Mouse (Mus musculus): ENCODE results near the gene Gata1. TPM values are rescaled to one million over a fixed set of nuclear protein-coding genes. Genes with fewer than 3 reads are reported as not detected.

The Gata1 gene
- polyA plus RNA-seq, 1 experiment from 2014 or later = 4.9 TPM

DNA sequence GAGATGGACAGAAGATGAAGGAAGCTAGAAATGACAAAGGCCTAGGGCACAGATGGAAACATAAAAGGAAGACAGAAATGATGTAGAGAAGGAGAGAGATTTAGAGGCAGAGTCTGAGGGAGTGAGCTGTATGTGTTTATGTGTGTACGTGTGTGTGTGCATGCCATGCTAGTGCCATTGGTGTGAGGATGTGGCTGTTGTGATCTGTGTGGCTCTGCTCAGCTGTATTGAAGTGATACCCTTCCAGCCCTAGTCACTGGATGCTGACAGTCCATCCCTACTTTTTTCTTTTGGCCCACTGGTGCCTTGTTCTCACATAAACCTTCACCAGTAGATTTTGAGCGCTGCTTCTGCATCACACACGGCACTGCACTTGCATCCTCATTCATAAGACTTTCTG is 9.0 kb downstream of the Gata1 start:
- no peaks in the 10 kb centered on the region for H3K4me1 ChIP-seq (replicated peaks; ENCODE audit: control insufficient read depth, insufficient read depth, low read length)
- ATAC-seq (ENCODE audit: low FRiP score) (no peak), DNase-seq (ENCODE audit: low spot score) (no peak)
- 91% methylated on average over 3 of the region's 3 CpGs for WGBS
- H3K4me3 ChIP-seq (ENCODE audit: low read depth, low read length) = no peak overlapping the region
- H3K36me3 ChIP-seq (ENCODE audit: control insufficient read depth, insufficient read depth, low read length) = no peaks in the 10 kb centered on the region
- H3K4me2 ChIP-seq (replicated peaks; ENCODE audit: low read depth, low read length) = no peak overlapping the region
- no peaks in the 10 kb centered on the region for H3K27me3 ChIP-seq (ENCODE audit: control insufficient read depth, insufficient read depth, low read length)
- no peak overlapping the region for H3K27ac ChIP-seq (ENCODE audit: low read depth, low read length)
- H3K9me3 ChIP-seq (ENCODE audit: control insufficient read depth, low read length) = no peaks in the 10 kb centered on the region
- no peak overlapping the region for H3K9ac ChIP-seq (ENCODE audit: low read depth, low read length)

DNA sequence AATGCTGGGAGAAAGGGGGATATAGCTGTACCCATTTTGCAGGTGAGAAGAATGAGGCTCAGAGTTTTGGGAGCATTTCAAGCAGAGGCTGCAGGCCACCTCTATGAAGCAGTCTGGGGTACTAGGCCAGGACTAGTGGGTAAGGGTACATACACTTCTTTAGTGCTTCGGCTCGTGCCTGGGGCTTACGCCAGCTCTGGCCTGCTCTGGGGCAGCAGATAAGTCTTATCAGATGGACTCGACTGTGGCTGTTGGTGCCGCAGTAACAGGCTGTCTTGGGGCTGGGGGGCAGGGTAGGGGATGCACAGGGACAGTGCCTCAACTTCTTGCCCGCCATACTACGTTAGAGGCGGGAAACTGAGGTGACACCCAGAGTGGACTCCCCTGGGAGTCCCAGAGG is 9.6 kb downstream of the Gata1 start:
- no peak for ATAC-seq (ENCODE audit: low FRiP score)
- H3K4me1 ChIP-seq (replicated peaks; ENCODE audit: control insufficient read depth, insufficient read depth, low read length) = no peaks in the 10 kb centered on the region
- no peak overlapping the region for H3K4me3 ChIP-seq (ENCODE audit: low read depth, low read length)
- no peaks in the 10 kb centered on the region for H3K27me3 ChIP-seq (ENCODE audit: control insufficient read depth, insufficient read depth, low read length)
- no peaks in the 10 kb centered on the region for H3K36me3 ChIP-seq (ENCODE audit: control insufficient read depth, insufficient read depth, low read length)
- 80% methylated on average over 8 of the region's 8 CpGs for WGBS
- H3K9me3 ChIP-seq (ENCODE audit: control insufficient read depth, low read length) = no peaks in the 10 kb centered on the region
- no peak for DNase-seq (ENCODE audit: low spot score)
- no peak overlapping the region for H3K27ac ChIP-seq (ENCODE audit: low read depth, low read length)
- H3K4me2 ChIP-seq (replicated peaks; ENCODE audit: low read depth, low read length) = no peak overlapping the region
- no peak overlapping the region for H3K9ac ChIP-seq (ENCODE audit: low read depth, low read length)

DNA sequence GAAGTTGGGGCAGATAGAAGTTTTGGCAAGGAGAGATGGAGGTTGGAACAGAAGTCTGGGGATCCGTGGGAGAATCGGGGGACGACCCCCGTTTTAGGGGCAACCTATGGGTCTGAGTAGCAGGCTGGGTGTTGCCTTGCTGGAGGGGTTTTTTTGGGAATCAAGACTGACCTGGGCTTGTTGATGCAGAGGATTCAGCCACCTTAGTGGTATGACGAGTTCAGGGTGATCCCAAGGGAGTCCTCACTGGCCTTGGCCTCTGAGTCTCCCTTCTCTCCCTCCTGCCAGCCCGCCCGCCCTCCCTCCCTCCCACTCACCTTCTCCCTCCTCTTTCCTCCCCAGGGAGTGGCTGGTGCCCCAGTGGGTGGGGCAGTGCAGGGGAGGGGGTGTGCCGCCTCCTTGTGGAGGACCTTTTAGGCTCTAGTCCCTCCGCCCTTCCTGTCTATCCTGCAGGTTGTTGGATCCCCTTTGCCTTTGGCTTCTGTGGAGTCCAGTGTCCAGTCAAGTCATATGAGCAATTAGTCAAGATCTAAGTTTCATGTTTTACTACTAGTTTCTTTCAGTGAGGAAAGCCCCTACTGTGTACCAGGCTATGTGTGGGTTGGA is 10.2 kb downstream of the Gata1 start:
- WGBS = 71% methylated on average over 7 of the region's 9 CpGs
- Histone ChIP-seq H3K9me3 (ENCODE audit: control insufficient read depth, low read length) (no peaks in the 10 kb centered on the region), H3K9ac (ENCODE audit: low read depth, low read length) (no peak overlapping the region), H3K4me3 (ENCODE audit: low read depth, low read length) (no peak overlapping the region), H3K27me3 (ENCODE audit: control insufficient read depth, insufficient read depth, low read length) (no peaks in the 10 kb centered on the region), H3K4me2 (replicated peaks; ENCODE audit: low read depth, low read length) (no peak overlapping the region), H3K36me3 (ENCODE audit: control insufficient read depth, insufficient read depth, low read length) (no peaks in the 10 kb centered on the region), H3K4me1 (replicated peaks; ENCODE audit: control insufficient read depth, insufficient read depth, low read length) (no peaks in the 10 kb centered on the region), H3K27ac (ENCODE audit: low read depth, low read length) (no peak overlapping the region)
- ATAC-seq (ENCODE audit: low FRiP score) = no peak
- DNase-seq (ENCODE audit: low spot score) = no peak

DNA sequence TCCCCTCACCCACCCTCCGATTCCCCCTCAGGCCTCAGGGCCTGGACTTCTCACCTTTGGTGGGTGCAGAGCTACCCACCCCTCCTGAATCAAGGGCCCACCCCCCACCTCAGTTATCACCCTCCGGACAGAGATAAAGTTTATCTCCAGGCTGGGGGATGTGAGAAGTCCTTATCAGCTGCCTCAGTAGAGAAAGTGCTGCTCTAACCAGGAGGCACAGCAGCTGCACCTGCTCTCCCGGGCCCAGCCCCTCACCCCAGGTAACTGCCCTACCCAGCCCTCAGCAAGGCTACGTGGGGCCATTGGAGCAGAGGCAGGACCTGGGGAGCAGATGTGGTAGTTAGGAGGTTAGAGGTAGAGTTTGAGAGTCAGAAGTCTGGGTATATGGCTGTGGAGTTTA is 11.7 kb downstream of the Gata1 start:
- Histone ChIP-seq H3K36me3 (ENCODE audit: control insufficient read depth, insufficient read depth, low read length) (no peaks in the 10 kb centered on the region), H3K4me2 (replicated peaks; ENCODE audit: low read depth, low read length) (no peak overlapping the region), H3K27me3 (ENCODE audit: control insufficient read depth, insufficient read depth, low read length) (no peaks in the 10 kb centered on the region), H3K9me3 (ENCODE audit: control insufficient read depth, low read length) (no peaks in the 10 kb centered on the region), H3K27ac (ENCODE audit: low read depth, low read length) (no peak overlapping the region), H3K9ac (ENCODE audit: low read depth, low read length) (no peak overlapping the region), H3K4me3 (ENCODE audit: low read depth, low read length) (no peak overlapping the region), H3K4me1 (replicated peaks; ENCODE audit: control insufficient read depth, insufficient read depth, low read length) (no peaks in the 10 kb centered on the region)
- DNase-seq (ENCODE audit: low spot score) = no peak
- WGBS = 68% methylated on average over 4 of the region's 4 CpGs
- ATAC-seq (ENCODE audit: low FRiP score) = no peak

DNA sequence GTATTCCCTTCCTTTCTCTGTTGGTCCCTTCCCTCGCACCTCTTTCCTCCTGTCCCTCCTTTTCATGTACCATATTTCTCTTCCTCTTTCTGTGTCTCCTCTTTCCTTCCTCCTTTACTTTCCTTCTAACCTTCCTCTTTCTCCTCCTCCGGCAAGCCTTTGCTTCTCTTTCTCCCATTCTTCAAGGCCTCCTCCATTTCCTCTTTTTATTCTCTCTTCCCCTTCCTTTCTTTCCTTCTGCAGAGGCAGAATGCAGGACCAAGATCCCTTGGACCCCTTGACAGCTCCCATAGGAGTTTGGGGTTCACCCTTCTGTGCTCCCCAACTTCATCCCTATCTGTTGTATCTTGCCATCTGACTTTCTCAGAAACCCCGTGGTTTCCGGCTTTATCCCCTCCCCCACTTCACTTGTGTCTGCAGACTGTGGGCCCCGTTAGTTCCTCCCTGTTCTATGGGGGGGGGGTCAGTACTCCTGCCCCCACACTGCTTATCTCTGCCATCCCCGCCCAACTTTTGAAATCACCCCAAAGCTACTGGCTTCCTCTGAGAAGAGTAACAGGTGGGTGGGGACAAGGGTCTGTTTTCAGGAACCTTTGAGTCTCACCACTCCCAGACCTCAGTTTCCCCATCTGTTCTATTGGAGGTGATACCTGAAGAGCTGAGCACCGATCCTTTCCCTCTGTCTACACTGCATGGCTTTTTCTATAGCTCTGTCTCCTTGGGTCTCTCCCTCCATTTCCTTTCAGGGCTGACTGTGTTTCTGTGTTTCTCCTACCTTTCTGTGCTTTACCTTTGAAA is 13.8 kb downstream of the Gata1 start:
- Histone ChIP-seq H3K4me1 (replicated peaks; ENCODE audit: control insufficient read depth, insufficient read depth, low read length) (no peaks in the 10 kb centered on the region), H3K4me3 (ENCODE audit: low read depth, low read length) (no peak overlapping the region), H3K4me2 (replicated peaks; ENCODE audit: low read depth, low read length) (no peak overlapping the region), H3K9me3 (ENCODE audit: control insufficient read depth, low read length) (no peaks in the 10 kb centered on the region), H3K36me3 (ENCODE audit: control insufficient read depth, insufficient read depth, low read length) (no peaks in the 10 kb centered on the region), H3K27me3 (ENCODE audit: control insufficient read depth, insufficient read depth, low read length) (no peaks in the 10 kb centered on the region), H3K27ac (ENCODE audit: low read depth, low read length) (no peak overlapping the region), H3K9ac (ENCODE audit: low read depth, low read length) (no peak overlapping the region)
- ATAC-seq (ENCODE audit: low FRiP score) = no peak
- WGBS = 83% methylated on average over 7 of the region's 7 CpGs
- DNase-seq (ENCODE audit: low spot score) = no peak

DNA sequence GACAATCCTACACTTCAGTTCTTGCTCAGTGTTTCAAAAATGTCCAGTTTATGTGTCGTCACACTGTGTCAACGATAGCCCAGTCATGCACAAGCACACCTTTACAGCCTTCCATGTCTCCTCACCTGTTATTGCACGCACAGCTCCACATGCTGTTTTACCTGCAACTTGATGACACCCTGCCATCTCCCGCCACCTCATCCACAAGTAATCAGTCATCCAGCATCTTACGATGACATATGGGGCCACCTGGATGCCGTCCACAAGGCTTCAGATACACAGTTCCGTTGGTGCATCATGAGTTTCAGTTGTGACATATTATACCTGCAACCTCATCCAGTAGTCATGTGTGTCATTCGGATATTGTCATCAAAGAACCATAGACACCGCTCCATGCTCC is 19.0 kb downstream of the Gata1 start:
- ATAC-seq (ENCODE audit: low FRiP score) = no peak
- Histone ChIP-seq H3K4me1 (replicated peaks; ENCODE audit: control insufficient read depth, insufficient read depth, low read length) (no peaks in the 10 kb centered on the region), H3K27ac (ENCODE audit: low read depth, low read length) (no peak overlapping the region), H3K4me3 (ENCODE audit: low read depth, low read length) (no peak overlapping the region), H3K4me2 (replicated peaks; ENCODE audit: low read depth, low read length) (no peak overlapping the region), H3K27me3 (ENCODE audit: control insufficient read depth, insufficient read depth, low read length) (no peaks in the 10 kb centered on the region), H3K36me3 (ENCODE audit: control insufficient read depth, insufficient read depth, low read length) (no peaks in the 10 kb centered on the region), H3K9me3 (ENCODE audit: control insufficient read depth, low read length) (no peaks in the 10 kb centered on the region), H3K9ac (ENCODE audit: low read depth, low read length) (no peak overlapping the region)
- WGBS = 93% methylated on average over 9 of the region's 9 CpGs
- DNase-seq (ENCODE audit: low spot score) = no peak

DNA sequence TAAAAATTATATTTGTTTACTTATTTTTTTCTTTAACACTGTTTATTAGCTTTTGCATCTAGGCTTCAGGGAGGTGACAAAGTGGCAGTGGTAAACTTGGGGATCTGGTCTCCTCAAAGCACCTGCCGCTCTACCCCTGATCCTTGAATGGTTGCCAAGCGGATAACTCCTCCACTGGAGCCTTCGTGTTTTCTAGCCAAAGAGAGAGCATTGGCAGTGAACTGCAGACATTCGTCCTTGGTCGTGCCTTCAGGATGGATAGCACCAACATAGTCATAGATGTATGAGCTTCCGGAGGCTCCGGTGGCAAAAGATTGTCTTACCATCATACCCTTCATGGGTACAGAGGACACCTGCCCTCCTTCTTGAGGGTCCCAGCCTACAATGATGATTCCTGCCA is 27.8 kb downstream of the Gata1 start:
- Histone ChIP-seq H3K4me2 (replicated peaks; ENCODE audit: low read depth, low read length) (no peak overlapping the region), H3K9ac (ENCODE audit: low read depth, low read length) (no peak overlapping the region), H3K36me3 (ENCODE audit: control insufficient read depth, insufficient read depth, low read length) (no peaks in the 10 kb centered on the region), H3K4me3 (ENCODE audit: low read depth, low read length) (no peak overlapping the region), H3K27ac (ENCODE audit: low read depth, low read length) (no peak overlapping the region), H3K9me3 (ENCODE audit: control insufficient read depth, low read length) (no peaks in the 10 kb centered on the region), H3K27me3 (ENCODE audit: control insufficient read depth, insufficient read depth, low read length) (no peaks in the 10 kb centered on the region), H3K4me1 (replicated peaks; ENCODE audit: control insufficient read depth, insufficient read depth, low read length) (no peaks in the 10 kb centered on the region)
- DNase-seq (ENCODE audit: low spot score) = no peak
- ATAC-seq (ENCODE audit: low FRiP score) = no peak
- WGBS = 95% methylated on average over 7 of the region's 7 CpGs

DNA sequence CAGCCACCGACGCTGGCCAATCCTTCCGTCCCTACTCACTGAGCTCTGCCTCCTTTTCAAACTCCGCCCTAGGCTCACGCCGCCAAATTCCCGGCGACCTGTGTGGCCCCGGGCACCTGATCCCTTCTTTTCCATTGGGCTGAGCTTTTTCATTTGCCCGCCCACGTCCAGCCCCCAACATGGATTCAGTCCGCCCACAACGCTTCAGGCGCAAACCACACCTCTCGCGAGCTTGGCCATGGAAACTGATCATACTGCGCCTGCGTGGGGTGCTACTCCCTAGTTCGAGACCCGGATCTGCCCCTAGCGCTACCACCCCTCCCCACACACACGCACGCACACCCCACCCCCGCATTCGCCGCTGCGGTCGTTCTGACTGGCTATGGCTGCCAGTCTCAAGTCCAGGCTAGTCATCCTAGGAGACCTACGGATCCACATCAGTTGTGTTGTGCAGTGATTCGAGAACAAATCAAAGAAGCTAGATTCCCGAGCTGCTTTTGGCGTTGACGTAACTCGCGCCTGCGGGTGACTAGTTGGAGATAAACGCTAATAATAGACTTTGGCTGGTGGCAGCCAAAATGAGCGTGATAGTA is 29.9 kb downstream of the Gata1 start:
- Histone ChIP-seq H3K4me3 (ENCODE audit: low read depth, low read length) (peak overlapping the region; percentile 47), H3K4me2 (replicated peaks; ENCODE audit: low read depth, low read length) (peak overlapping the region; percentile 33), H3K27me3 (ENCODE audit: control insufficient read depth, insufficient read depth, low read length) (no peaks in the 10 kb centered on the region), H3K4me1 (replicated peaks; ENCODE audit: control insufficient read depth, insufficient read depth, low read length) (no peaks in the 10 kb centered on the region), H3K27ac (ENCODE audit: low read depth, low read length) (no peak overlapping the region), H3K9me3 (ENCODE audit: control insufficient read depth, low read length) (no peaks in the 10 kb centered on the region), H3K36me3 (ENCODE audit: control insufficient read depth, insufficient read depth, low read length) (no peaks in the 10 kb centered on the region), H3K9ac (ENCODE audit: low read depth, low read length) (peak overlapping the region; percentile 31)
- DNase-seq (ENCODE audit: low spot score) (peak; percentile 89), ATAC-seq (ENCODE audit: low FRiP score) (no peak)
- 13% methylated on average over 37 of the region's 38 CpGs for WGBS
